In the genomic region with DNA sequence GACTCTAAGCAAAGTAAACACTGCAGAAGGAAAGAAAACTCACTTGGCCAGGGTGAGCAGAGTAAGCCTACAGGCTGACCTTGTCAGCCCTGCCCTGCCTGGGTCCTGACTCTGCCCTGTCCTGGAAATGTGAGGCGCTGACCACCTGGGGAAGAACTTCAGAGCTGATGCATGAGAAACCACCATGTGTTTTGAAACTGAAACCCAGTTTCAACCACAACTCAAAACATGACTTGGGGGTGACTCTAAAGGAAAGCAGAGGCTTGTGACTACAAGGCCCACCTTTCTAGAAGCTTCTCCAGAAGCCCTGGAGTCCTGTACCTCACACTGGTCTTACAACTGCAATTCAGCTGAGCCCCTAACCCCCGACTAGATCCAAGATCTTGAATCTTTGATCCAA, we compare ENCODE assay signal across 20 mouse cellular contexts. TPM values are rescaled to one million over a fixed set of nuclear protein-coding genes. Genes with fewer than 3 reads are reported as not detected.
DNase-seq lines count a peak whose midpoint lies in the region; TF ChIP-seq lines count a peak whose summit lies in the region.
"Had no signal": no experiment of that assay in that cellular context is flagged by ENCODE, and none has a peak within 500 bp of the region (broad histone marks: within the 10 kb centered on the region; RNA-seq: fewer than 3 reads in every experiment).

No protein-coding gene starts in this region.

- peaks cover 4% of the 10 kb centered on the region; the same call in 1 of the 2 replicates for H3K4me1 ChIP-seq in small intestine, adult 2 months (ENCODE audit: control insufficient read depth, insufficient read depth, insufficient read length, low read length)

- no peaks in the 10 kb centered on the region for H3K36me3 ChIP-seq in small intestine, adult 2 months (ENCODE audit: control insufficient read depth, insufficient read depth, low read length)
- H3K36me3 ChIP-seq: liver, embryonic 13.5 days had no signal

- H3K27ac ChIP-seq in small intestine, adult 2 months (ENCODE audit: insufficient read depth, low read depth, low read length), result peak overlapping the region; percentile 79
- H3K27ac ChIP-seq in gastrocnemius, adult 2 months, result no peak overlapping the region
- H3K27ac ChIP-seq: forebrain, embryonic 13.5 days; heart, adult 2 months; liver, embryonic 13.5 days had no signal

- peak; percentile 0 for DNase-seq in adrenal gland, postnatal 25 days
- DNase-seq in adrenal gland, postnatal 4 days (ENCODE audit: low spot score in 2 of 2), result no peak
- peak; percentile 55 to 61 for DNase-seq in spleen, postnatal 36 days (ENCODE audit: low spot score in 2 of 2)
- no peak for DNase-seq in spleen, postnatal 10 days (ENCODE audit: low spot score in 2 of 2)
- DNase-seq in T-cell, adult 2 months (ENCODE audit: low spot score), result peak; percentile 48
- no peak for DNase-seq in gastrocnemius, adult 2 months
- DNase-seq in urinary bladder, adult 2 months (ENCODE audit: low spot score), result no peak
- DNase-seq: cerebellum, adult 9-10 months; gastrocnemius, postnatal 14 days; heart, adult 2 months; kidney, adult 8-10 months; kidney, postnatal 4 days; layer of hippocampus, adult 9-11 months; liver, embryonic 13.5 days; right cerebral cortex, postnatal 14 days; thymus, adult 18-20 months had no signal

- TF ChIP-seq CTCF in small intestine, adult 2 months (IDR thresholded peaks at IDR 0.05; ENCODE audit: extremely low read depth, insufficient read length, insufficient replicate concordance, low read depth, low read length), result no peak
- TF ChIP-seq CTCF in gastrocnemius, adult 2 months (IDR thresholded peaks at IDR 0.05), result no peak

- intact Hi-C loops in gastrocnemius, adult 2 months (cut with DNase I), result no loop called here

- TF ChIP-seq POLR2A in small intestine, adult 2 months (IDR thresholded peaks at IDR 0.05; ENCODE audit: low read depth, low read length), result no peak

- H3K4me3 ChIP-seq in small intestine, adult 2 months (ENCODE audit: low read depth, low read length), result no peak overlapping the region
- no peak overlapping the region for H3K4me3 ChIP-seq in gastrocnemius, adult 2 months
- H3K4me3 ChIP-seq: forebrain, embryonic 13.5 days; heart, adult 2 months; liver, embryonic 13.5 days had no signal

- H3K27me3 ChIP-seq in small intestine, adult 2 months (ENCODE audit: control insufficient read depth, insufficient read depth, low read length), result no peaks in the 10 kb centered on the region

- WGBS in small intestine, adult 2 months, result 53% methylated on average over 2 of the region's 2 CpGs

RNA-seq across cellular contexts. Expression of a gene that starts 3.6 kb away (rescaled TPM):
- 144 and 210 TPM in 2 replicates for total RNA-seq in adrenal gland, postnatal 25 days (2021)
- 100 to 1,000 TPM; 135 to 140 TPM for total RNA-seq in adrenal gland, postnatal 4 days (2021)
- polyA plus RNA-seq in small intestine, adult 2 months (2012; rRNA removed), result 29.8 and 35.4 TPM in 2 replicates
- total RNA-seq in gastrocnemius, adult 2 months (2021), result 10 to 100 TPM; 12.6 to 25.4 TPM
- polyA plus RNA-seq in urinary bladder, adult 2 months (2012; rRNA removed), result 20.7 and 29.1 TPM in 2 replicates

RNA-seq across cellular contexts. Expression of a gene that starts 17.3 kb away (rescaled TPM):
- 1.1 and 2.7 TPM in 2 replicates for total RNA-seq in adrenal gland, postnatal 25 days (2021)
- total RNA-seq in adrenal gland, postnatal 4 days (2021), result 1 to 10 TPM; 2.0 to 3.0 TPM
- 0.33 and 0.34 TPM in 2 replicates for polyA plus RNA-seq in small intestine, adult 2 months (2012; rRNA removed)
- total RNA-seq in gastrocnemius, adult 2 months (2021), result 1 to 10 TPM; 1.6 to 3.7 TPM
- polyA plus RNA-seq in urinary bladder, adult 2 months (2012; rRNA removed), result not detected in 2 replicates
- total RNA-seq: hematopoietic stem cell, adult 5-6 weeks; neutrophil, adult 5-6 weeks had no signal

RNA-seq across cellular contexts. Expression of a gene that starts 20.6 kb away (rescaled TPM):
- total RNA-seq in adrenal gland, postnatal 25 days (2021), result 14.8 and 16.5 TPM in 2 replicates
- 1 to 10 TPM; 3.8 to 4.2 TPM for total RNA-seq in adrenal gland, postnatal 4 days (2021)
- polyA plus RNA-seq in small intestine, adult 2 months (2012; rRNA removed), result 1.5 and 2.2 TPM in 2 replicates
- under 1 TPM in 1 of 2 experiments, not detected in 1; 0.86 TPM for total RNA-seq in gastrocnemius, adult 2 months (2021)
- 0.23 TPM in 1 of 2 replicates, not detected in the other for polyA plus RNA-seq in urinary bladder, adult 2 months (2012; rRNA removed)
- total RNA-seq: hematopoietic stem cell, adult 5-6 weeks had no signal

RNA-seq across cellular contexts. Expression of a gene that starts 53.2 kb away (rescaled TPM):
- 33.3 and 38.6 TPM in 2 replicates for total RNA-seq in adrenal gland, postnatal 25 days (2021)
- 10 to 100 TPM; 35.9 to 43.0 TPM for total RNA-seq in adrenal gland, postnatal 4 days (2021)
- polyA plus RNA-seq in small intestine, adult 2 months (2012; rRNA removed), result 18.3 and 40.0 TPM in 2 replicates
- total RNA-seq in gastrocnemius, adult 2 months (2021), result 10 to 100 TPM; 10.6 to 15.5 TPM
- polyA plus RNA-seq in urinary bladder, adult 2 months (2012; rRNA removed), result 21.6 and 24.2 TPM in 2 replicates

Comparison
In these comparisons a context has a peak if more than half of its experiments do, and no peak if none do; other contexts are left out.
1. DNase-seq: peak in adrenal gland, postnatal 25 days (single experiment), spleen, postnatal 36 days (2 of 2) and T-cell, adult 2 months (single experiment); none in adrenal gland, postnatal 4 days (0 of 2), spleen, postnatal 10 days (0 of 2), gastrocnemius, adult 2 months (single experiment) and urinary bladder, adult 2 months (single experiment).